Mouse (Mus musculus) CH12.LX (cell line): ENCODE measurements around the gene Yrdc. TPM values are rescaled to one million over a fixed set of nuclear protein-coding genes. Genes with fewer than 3 reads are reported as not detected.

Experiments
- DNase-seq: peaks from one replicate; pipeline ENCODE4 v3.0.0-alpha.2; 2013; ENCODE audit errors: extremely low read depth
- H3K27ac ChIP-seq: 2 replicates; pipeline ENCODE4 v1.5.1; 2012; ENCODE audit warnings: low read depth, mild to moderate bottlenecking, control low read depth, moderate library complexity; ENCODE audit not compliant: insufficient read depth
- H3K27me3 ChIP-seq: replicated peaks from 2 replicates; pipeline ENCODE3; 2012; ENCODE audit warnings: inconsistent platforms
- H3K36me3 ChIP-seq, 2 experiments: replicated peaks in 1 of 2; 2 replicates each; pipeline versions ENCODE3 to v1.6.1; 2012; ENCODE audit warnings: inconsistent platforms in 1 of 2, low read length in 1 of 2, mild to moderate bottlenecking in 1 of 2, mixed read lengths in 1 of 2, moderate library complexity in 1 of 2; ENCODE audit not compliant: control insufficient read depth in 1 of 2, insufficient read depth in 1 of 2
- H3K4me1 ChIP-seq, 2 experiments: 2 replicates each; pipeline ENCODE4 v1.6.1; 2012; ENCODE audit warnings: inconsistent platforms in 1 of 2, moderate library complexity in 1 of 2; ENCODE audit not compliant: insufficient read depth in 2 of 2, control insufficient read depth in 1 of 2
- H3K4me2 ChIP-seq: 2 replicates; pipeline ENCODE4 v1.6.1; 2012; ENCODE audit warnings: low read depth, mild to moderate bottlenecking, control low read depth; ENCODE audit not compliant: poor library complexity, insufficient read depth, severe bottlenecking
- H3K4me3 ChIP-seq, 3 experiments: fragments of 150-350 bp in 1 of 3; sonication (generic) in 1 of 3; replicated peaks in 1 of 3; 2 replicates each; pipeline versions ENCODE3 to v1.5.1; 2011 to 2012; ENCODE audit warnings: low read depth in 2 of 3, low read length in 2 of 3, mild to moderate bottlenecking in 2 of 3, moderate library complexity in 2 of 3, control low read depth in 1 of 3, improper control_type of control experiment in 1 of 3, inconsistent platforms in 1 of 3, mixed read lengths in 1 of 3; ENCODE audit not compliant: poor library complexity in 1 of 3
- H3K79me2 ChIP-seq: replicated peaks from 2 replicates; pipeline ENCODE4 v1.6.1; 2012; ENCODE audit warnings: mild to moderate bottlenecking, moderate library complexity; ENCODE audit not compliant: control insufficient read depth, poor library complexity, insufficient read depth, severe bottlenecking; ENCODE audit errors: extremely low read depth
- H3K9ac ChIP-seq: 2 replicates; pipeline ENCODE4 v1.6.1; 2012; ENCODE audit warnings: low read depth, mild to moderate bottlenecking, control low read depth, moderate library complexity; ENCODE audit not compliant: insufficient read depth
- H3K9me3 ChIP-seq: replicated peaks from 2 replicates; pipeline ENCODE3; 2012; ENCODE audit warnings: low read length, inconsistent platforms, mixed read lengths
- CTCF ChIP-seq, 2 experiments: IDR thresholded peaks in 1 of 2; conservative IDR thresholded peaks in 1 of 2; 2 replicates each; pipeline ENCODE4 v1.5.1; 2011 to 2012; ENCODE audit warnings: low read depth in 2 of 2, low read length in 2 of 2, improper control_type of control experiment in 1 of 2, inconsistent platforms in 1 of 2, mild to moderate bottlenecking in 1 of 2, moderate library complexity in 1 of 2
- EP300 ChIP-seq: IDR thresholded peaks from 2 replicates; pipeline ENCODE4 v1.6.1; 2011; ENCODE audit warnings: low read length, improper control_type of control experiment
- ETS1 ChIP-seq: conservative IDR thresholded peaks from 2 replicates; pipeline ENCODE4 v1.6.1; 2012; ENCODE audit warnings: low read depth, mild to moderate bottlenecking, inconsistent platforms, low read length, improper control_type of control experiment, moderate library complexity
- JUN ChIP-seq: IDR thresholded peaks from 2 replicates; pipeline ENCODE4 v1.6.1; 2011; ENCODE audit warnings: low read depth, mild to moderate bottlenecking, low read length, improper control_type of control experiment, moderate library complexity; ENCODE audit not compliant: insufficient read depth
- MAFK ChIP-seq: IDR thresholded peaks from 2 replicates; pipeline ENCODE4 v1.6.1; 2011; ENCODE audit warnings: low read length, improper control_type of control experiment; ENCODE audit not compliant: insufficient replicate concordance
- MAX ChIP-seq: IDR thresholded peaks from 2 replicates; pipeline ENCODE4 v1.6.1; 2011; ENCODE audit warnings: low read length, improper control_type of control experiment
- MYC ChIP-seq: IDR thresholded peaks from 2 replicates; pipeline ENCODE4 v1.6.1; 2011; ENCODE audit warnings: low read depth, mild to moderate bottlenecking, improper control_type of control experiment, low read length
- NELFE ChIP-seq: IDR thresholded peaks from 2 replicates; pipeline ENCODE4 v1.6.1; 2011; ENCODE audit warnings: low read depth, low read length, improper control_type of control experiment
- PAX5 ChIP-seq: IDR thresholded peaks from 2 replicates; pipeline ENCODE4 v1.6.1; 2012; ENCODE audit warnings: low read length, inconsistent platforms, mixed read lengths
- POLR2A ChIP-seq: IDR thresholded peaks from 2 replicates; pipeline ENCODE4 v1.6.1; 2011; ENCODE audit warnings: low read depth, mild to moderate bottlenecking, improper control_type of control experiment, low read length
- RAD21 ChIP-seq: IDR thresholded peaks from 2 replicates; pipeline ENCODE4 v1.6.1; 2011; ENCODE audit warnings: low read depth, mild to moderate bottlenecking, low read length, improper control_type of control experiment, moderate library complexity
- RCOR1 ChIP-seq: conservative IDR thresholded peaks from 2 replicates; pipeline ENCODE4 v1.6.1; 2012; ENCODE audit warnings: low read depth, mild to moderate bottlenecking, inconsistent platforms, low read length, improper control_type of control experiment
- SMC3 ChIP-seq: IDR thresholded peaks from 2 replicates; pipeline ENCODE4 v1.6.1; 2011; ENCODE audit warnings: low read depth, low read length, improper control_type of control experiment
- UBTF ChIP-seq: IDR thresholded peaks from 2 replicates; pipeline ENCODE4 v1.6.1; 2012; ENCODE audit warnings: low read depth, mild to moderate bottlenecking, inconsistent platforms, low read length, improper control_type of control experiment, moderate library complexity
- ZC3H11A ChIP-seq: IDR thresholded peaks from 2 replicates; pipeline ENCODE4 v1.6.1; 2012; ENCODE audit warnings: low read depth, mild to moderate bottlenecking, inconsistent platforms, low read length, improper control_type of control experiment
- ZKSCAN1 ChIP-seq: IDR thresholded peaks from 2 replicates; pipeline ENCODE4 v1.6.1; 2012; ENCODE audit warnings: low read depth, inconsistent platforms, low read length, improper control_type of control experiment, borderline replicate concordance
- ZNF384 ChIP-seq: IDR thresholded peaks from 2 replicates; pipeline ENCODE4 v1.6.1; 2012; ENCODE audit warnings: low read depth, low read length, improper control_type of control experiment, inconsistent platforms
- dilution Hi-C: fragments of 300-500 bp; cut with MboI; formaldehyde crosslinking; loops from 2 replicates; pipeline ENCODE4 v1.14.3; 2020; ENCODE audit warnings: low sequenced_read_pairs; ENCODE audit not compliant: extremely low pct_unique_long_range_greater_than_20kb, extremely low pct_ligation_motif_present
- in situ Hi-C: fragments of 300-500 bp; cut with MboI; formaldehyde crosslinking; loops from 3 replicates; pipeline ENCODE4 v1.14.3; 2019; ENCODE audit warnings: low sequenced_read_pairs, low pct_ligation_motif_present, low pct_unique_long_range_greater_than_20kb, mixed read lengths
- polyA plus RNA-seq: library from polyadenylated mRNA; unstranded; fragments of >175 nt; gene quantifications from 2 replicates; pipeline ENCODE4 v1.2.1, GENCODE M21; 2012; ENCODE audit warnings: low read depth; ENCODE audit not compliant: insufficient read length
- total RNA-seq, 2 experiments: library from RNA; depleted of rRNA; stranded (reverse); fragments of 300-350 nt in 1 of 2; fragments of >200 nt in 1 of 2; gene quantifications; 2 replicates each; pipeline ENCODE4 v1.2.3; 2012 to 2014

The Yrdc gene
- total and polyA plus RNA-seq, 3 experiments, result 86.8 to 160 (median 87.6) TPM

GRCm38 (mm10) chr4:124899906-124900305 is 49.4 kb downstream of the Yrdc start:
- Histone ChIP-seq H3K79me2 (no peaks in the 10 kb centered on the region), H3K4me3 (no peak overlapping the region), H3K27me3 (peaks cover 76% of the 10 kb centered on the region)
- no peak for DNase-seq
- dilution Hi-C loops, result no loop called here
- TF ChIP-seq PAX5 (no peak), RAD21 (no peak), POLR2A (no peak), MAX (no peak), CTCF (conservative IDR thresholded peaks at IDR 0.05 in 1 of 2, IDR thresholded peaks at IDR 0.05 in 1 of 2; ENCODE audit: low read depth in 2 of 2, low read length in 2 of 2) (no peak), RCOR1 (no peak), NELFE (no peak), JUN (no peak), MAFK (no peak), ZNF384 (no peak), ZKSCAN1 (no peak), UBTF (no peak), ETS1 (no peak), SMC3 (no peak), MYC (no peak), ZC3H11A (no peak), EP300 (no peak)
- TF ChIP-seq, all 38 proteins: peak for 0
- Histone ChIP-seq H3K36me3 (no peaks in the 10 kb centered on the region), H3K4me1 (no peaks in the 10 kb centered on the region), H3K27ac (no peak overlapping the region), H3K9me3 (peaks cover 4% of the 10 kb centered on the region), H3K9ac (no peak overlapping the region), H3K4me2 (no peak overlapping the region)
- in situ Hi-C loops, result loop anchor here (10.0 kb wide), 1 partner anchor 45 kb away; the partner anchor contains the start of genes 1110065P20Rik and Yrdc

Other genes starting within 250 kb of the Yrdc start
- gene 3100002H09Rik, start 239.9 kb upstream of the Yrdc start, total RNA-seq (2012; rRNA removed), result not detected in 2 replicates
- not detected in 2 replicates for gene 3100002H09Rik, start 239.9 kb upstream of the Yrdc start, total RNA-seq (2014; rRNA removed)
- not detected in 2 replicates for gene 3100002H09Rik, start 239.9 kb upstream of the Yrdc start, polyA plus RNA-seq
- gene Pou3f1, start 193.9 kb upstream of the Yrdc start, total RNA-seq (2012; rRNA removed), result not detected in 2 replicates
- not detected in 2 replicates for gene Pou3f1, start 193.9 kb upstream of the Yrdc start, total RNA-seq (2014; rRNA removed)
- not detected in 2 replicates for gene Pou3f1, start 193.9 kb upstream of the Yrdc start, polyA plus RNA-seq
- gene Utp11, start 157.1 kb upstream of the Yrdc start, total RNA-seq (2012; rRNA removed), result 52.7 and 63.2 TPM in 2 replicates
- 78.1 and 84.4 TPM in 2 replicates for gene Utp11, start 157.1 kb upstream of the Yrdc start, total RNA-seq (2014; rRNA removed)
- gene Utp11, start 157.1 kb upstream of the Yrdc start, polyA plus RNA-seq, result 102 and 107 TPM in 2 replicates
- gene Fhl3, start 150.0 kb upstream of the Yrdc start, total RNA-seq (2012; rRNA removed), result 10.4 and 10.8 TPM in 2 replicates
- 3.6 and 4.1 TPM in 2 replicates for gene Fhl3, start 150.0 kb upstream of the Yrdc start, total RNA-seq (2014; rRNA removed)
- gene Fhl3, start 150.0 kb upstream of the Yrdc start, polyA plus RNA-seq, result 14.8 and 20.8 TPM in 2 replicates
- 100 and 129 TPM in 2 replicates for gene Sf3a3, start 135.9 kb upstream of the Yrdc start, total RNA-seq (2012; rRNA removed)
- gene Sf3a3, start 135.9 kb upstream of the Yrdc start, total RNA-seq (2014; rRNA removed), result 122 and 146 TPM in 2 replicates
- 134 and 156 TPM in 2 replicates for gene Sf3a3, start 135.9 kb upstream of the Yrdc start, polyA plus RNA-seq
- gene Inpp5b, start 108.8 kb upstream of the Yrdc start, total RNA-seq (2012; rRNA removed), result 25.9 and 26.2 TPM in 2 replicates
- 30.2 and 34.0 TPM in 2 replicates for gene Inpp5b, start 108.8 kb upstream of the Yrdc start, total RNA-seq (2014; rRNA removed)
- gene Inpp5b, start 108.8 kb upstream of the Yrdc start, polyA plus RNA-seq, result 21.1 and 25.6 TPM in 2 replicates
- gene Mtf1, start 48.6 kb upstream of the Yrdc start, total RNA-seq (2012; rRNA removed), result 9.8 and 12.6 TPM in 2 replicates
- 6.8 and 9.5 TPM in 2 replicates for gene Mtf1, start 48.6 kb upstream of the Yrdc start, total RNA-seq (2014; rRNA removed)
- 17.7 and 19.8 TPM in 2 replicates for gene Mtf1, start 48.6 kb upstream of the Yrdc start, polyA plus RNA-seq
- gene 1110065P20Rik, start 517 bp downstream of the Yrdc start, total RNA-seq (2012; rRNA removed), result 29.0 and 32.0 TPM in 2 replicates
- gene 1110065P20Rik, start 517 bp downstream of the Yrdc start, total RNA-seq (2014; rRNA removed), result 22.6 and 28.5 TPM in 2 replicates
- gene 1110065P20Rik, start 517 bp downstream of the Yrdc start, polyA plus RNA-seq, result 16.7 and 20.4 TPM in 2 replicates
- 0.08 and 0.13 TPM in 2 replicates for gene Maneal, start 11.5 kb downstream of the Yrdc start, total RNA-seq (2012; rRNA removed)
- not detected in 2 replicates for gene Maneal, start 11.5 kb downstream of the Yrdc start, total RNA-seq (2014; rRNA removed)
- not detected in 2 replicates for gene Maneal, start 11.5 kb downstream of the Yrdc start, polyA plus RNA-seq
- gene Epha10, start 30.2 kb downstream of the Yrdc start, total RNA-seq (2012; rRNA removed), result not detected in 2 replicates
- gene Epha10, start 30.2 kb downstream of the Yrdc start, total RNA-seq (2014; rRNA removed), result not detected in 2 replicates
- gene Epha10, start 30.2 kb downstream of the Yrdc start, polyA plus RNA-seq, result not detected in 2 replicates
- 12.3 and 14.5 TPM in 2 replicates for gene 9930104L06Rik, start 86.4 kb downstream of the Yrdc start, total RNA-seq (2012; rRNA removed)
- gene 9930104L06Rik, start 86.4 kb downstream of the Yrdc start, total RNA-seq (2014; rRNA removed), result 10.7 and 14.8 TPM in 2 replicates
- 15.3 and 15.9 TPM in 2 replicates for gene 9930104L06Rik, start 86.4 kb downstream of the Yrdc start, polyA plus RNA-seq
- gene Cdca8, start 88.6 kb downstream of the Yrdc start, total RNA-seq (2012; rRNA removed), result 101 and 111 TPM in 2 replicates
- 55.2 and 58.8 TPM in 2 replicates for gene Cdca8, start 88.6 kb downstream of the Yrdc start, total RNA-seq (2014; rRNA removed)
- 174 and 188 TPM in 2 replicates for gene Cdca8, start 88.6 kb downstream of the Yrdc start, polyA plus RNA-seq
- 0.25 and 0.29 TPM in 2 replicates for gene Rspo1, start 135.8 kb downstream of the Yrdc start, total RNA-seq (2012; rRNA removed)
- gene Rspo1, start 135.8 kb downstream of the Yrdc start, total RNA-seq (2014; rRNA removed), result 0.31 and 0.36 TPM in 2 replicates
- 0.50 and 0.87 TPM in 2 replicates for gene Rspo1, start 135.8 kb downstream of the Yrdc start, polyA plus RNA-seq
- gene Gnl2, start 165.9 kb downstream of the Yrdc start, total RNA-seq (2012; rRNA removed), result 65.0 and 79.1 TPM in 2 replicates
- gene Gnl2, start 165.9 kb downstream of the Yrdc start, total RNA-seq (2014; rRNA removed), result 66.8 and 80.4 TPM in 2 replicates
- 139 and 162 TPM in 2 replicates for gene Gnl2, start 165.9 kb downstream of the Yrdc start, polyA plus RNA-seq
- gene Dnali1, start 215.0 kb downstream of the Yrdc start, total RNA-seq (2012; rRNA removed), result 1.2 and 2.1 TPM in 2 replicates
- 1.1 and 1.3 TPM in 2 replicates for gene Dnali1, start 215.0 kb downstream of the Yrdc start, total RNA-seq (2014; rRNA removed)
- gene Dnali1, start 215.0 kb downstream of the Yrdc start, polyA plus RNA-seq, result 2.3 and 2.7 TPM in 2 replicates
- 23.5 and 28.7 TPM in 2 replicates for gene Snip1, start 216.0 kb downstream of the Yrdc start, total RNA-seq (2012; rRNA removed)
- gene Snip1, start 216.0 kb downstream of the Yrdc start, total RNA-seq (2014; rRNA removed), result 38.8 and 46.6 TPM in 2 replicates
- gene Snip1, start 216.0 kb downstream of the Yrdc start, polyA plus RNA-seq, result 25.0 and 25.8 TPM in 2 replicates
- gene Meaf6, start 234.5 kb downstream of the Yrdc start, total RNA-seq (2012; rRNA removed), result 29.3 and 37.5 TPM in 2 replicates
- 24.1 and 26.4 TPM in 2 replicates for gene Meaf6, start 234.5 kb downstream of the Yrdc start, total RNA-seq (2014; rRNA removed)
- gene Meaf6, start 234.5 kb downstream of the Yrdc start, polyA plus RNA-seq, result 52.8 and 53.8 TPM in 2 replicates